Mouse (Mus musculus) stomach, embryonic 16.5 days (tissue): ENCODE measurements around the gene Zzef1. TPM values are rescaled to one million over a fixed set of nuclear protein-coding genes. Genes with fewer than 3 reads are reported as not detected.
A peak's percentile ranks its signal among the peaks of the same experiment; 100 is the strongest.

Experiments used
- ATAC-seq: fragments of 200-750 bp; cut with Nextera tagmentation; 2 replicates; pipeline ENCODE4 v1.8.0; 2017; ENCODE audit warnings: moderate number of reproducible peaks, moderate TSS enrichment; ENCODE audit not compliant: insufficient read depth, low FRiP score
- H3K27ac ChIP-seq: fragments of 300-500 bp; sonication (generic); 2 replicates; pipeline ENCODE4 v1.5.1; 2014; ENCODE audit warnings: low read length
- H3K27me3 ChIP-seq: fragments of 300-500 bp; sonication (generic); 2 replicates; pipeline ENCODE4 v1.6.1; 2014; ENCODE audit warnings: low read length, control low read depth, mixed read lengths; ENCODE audit not compliant: control insufficient read depth, insufficient read depth
- H3K36me3 ChIP-seq: fragments of 300-500 bp; sonication (generic); 2 replicates; pipeline ENCODE4 v1.6.1; 2014; ENCODE audit warnings: low read length; ENCODE audit not compliant: control insufficient read depth, insufficient read depth
- H3K4me1 ChIP-seq: fragments of 300-500 bp; sonication (generic); 2 replicates; pipeline ENCODE4 v1.6.1; 2014; ENCODE audit warnings: low read length, control low read depth, mixed read lengths; ENCODE audit not compliant: control insufficient read depth, insufficient read depth
- H3K4me2 ChIP-seq: fragments of 300-500 bp; sonication (generic); 2 replicates; pipeline ENCODE4 v1.6.1; 2014; ENCODE audit warnings: low read depth, low read length, mixed read lengths
- H3K4me3 ChIP-seq: fragments of 300-500 bp; sonication (generic); replicated peaks from 2 replicates; pipeline ENCODE4 v1.5.1; 2014; ENCODE audit warnings: mild to moderate bottlenecking, low read length
- H3K9ac ChIP-seq: fragments of 300-500 bp; sonication (generic); 2 replicates; pipeline ENCODE4 v1.6.1; 2014; ENCODE audit warnings: low read length
- H3K9me3 ChIP-seq: fragments of 300-500 bp; sonication (generic); replicated peaks from 2 replicates; pipeline ENCODE4 v1.6.1; 2016; ENCODE audit warnings: low read length, control low read depth; ENCODE audit not compliant: control insufficient read depth
- WGBS: fragments of 180-500 bp; shearing (Covaris S2); extraction: QIAGEN DNeasy Blood & Tissue Kit; methylation state at CpG from one replicate; pipeline ENCODE4 v1.1.7; 2014; 5-methylcytosine and 5-hydroxymethylcytosine counted together
- polyA plus RNA-seq: library from polyadenylated mRNA; unstranded; fragments of >200 nt; fragmentation: Nextera tagmentation; extraction: Ambion mirVana; gene quantifications from 2 replicates; pipeline ENCODE4 v1.2.1, GENCODE M21; 2015

The Zzef1 gene
- polyA plus RNA-seq, 1 experiment from 2014 or later: 9.5 TPM

DNA sequence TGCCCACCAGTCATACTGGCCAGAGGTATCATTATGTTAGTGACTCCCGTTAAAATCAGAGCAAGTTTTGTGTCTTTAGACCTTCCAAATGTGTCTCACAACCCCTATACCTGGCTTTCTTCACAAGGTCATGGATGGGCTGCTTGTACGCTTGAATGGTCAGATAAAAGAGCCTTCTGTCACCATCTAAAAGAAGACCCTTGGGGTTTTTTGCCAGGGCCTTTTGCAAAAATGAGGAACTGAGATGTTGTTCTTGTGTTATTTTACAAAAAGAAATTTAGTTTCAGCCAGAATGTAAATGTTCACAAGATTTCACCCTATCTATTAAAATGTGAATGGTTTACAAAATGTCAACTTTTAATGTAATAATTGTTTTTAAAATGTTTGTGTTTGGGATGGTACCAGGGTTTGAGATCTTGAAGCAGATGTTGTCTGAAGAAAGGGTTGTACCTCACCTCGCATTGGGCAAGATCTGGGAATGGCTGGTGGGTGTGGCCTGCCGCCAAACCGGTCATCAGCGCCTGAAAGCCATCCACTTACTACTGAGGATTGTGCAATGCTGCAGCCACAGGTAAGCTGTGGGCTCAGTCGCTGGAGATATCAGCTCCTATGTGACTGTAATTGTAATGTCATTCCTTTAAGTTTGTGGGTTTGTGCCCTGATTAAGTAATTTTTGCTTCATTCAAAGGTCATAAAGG lies 121.4 kb downstream of the Zzef1 start:
- Histone ChIP-seq H3K4me3 (no peak overlapping the region), H3K36me3 (peaks cover 20% of the 10 kb centered on the region), H3K9me3 (no peaks in the 10 kb centered on the region), H3K4me1 (no peaks in the 10 kb centered on the region), H3K4me2 (no peak overlapping the region), H3K9ac (no peak overlapping the region), H3K27me3 (no peaks in the 10 kb centered on the region), H3K27ac (no peak overlapping the region)
- WGBS: 74% methylated on average over 7 of the region's 7 CpGs
- peak; percentile 40; the same call in 1 of the 2 replicates for ATAC-seq

DNA sequence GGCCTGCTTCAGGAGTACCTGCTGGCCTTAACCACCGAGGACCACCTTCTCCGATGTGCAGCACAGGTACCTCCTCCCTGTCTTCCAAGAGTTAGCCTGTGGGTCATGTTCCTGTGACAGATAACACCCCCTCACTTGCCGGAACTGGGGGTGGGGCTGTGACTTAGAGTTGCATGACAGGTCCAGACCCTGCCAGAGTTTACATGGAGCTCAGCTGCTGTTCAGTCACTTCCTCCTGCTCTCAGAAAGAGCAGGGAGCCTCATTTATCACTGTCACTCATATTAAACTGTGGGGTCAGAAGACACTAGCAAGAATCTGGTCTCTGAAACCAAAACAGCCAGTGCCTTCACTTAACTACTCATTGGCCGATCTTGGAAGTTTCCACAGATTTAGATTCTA lies 127.1 kb downstream of the Zzef1 start:
- WGBS: 15% methylated on average over 4 of the region's 4 CpGs
- H3K27ac ChIP-seq: peak overlapping the region; percentile 34
- H3K36me3 ChIP-seq: peaks cover 6% of the 10 kb centered on the region
- H3K9me3 ChIP-seq: no peaks in the 10 kb centered on the region
- H3K9ac ChIP-seq: no peak overlapping the region
- no peaks in the 10 kb centered on the region for H3K27me3 ChIP-seq
- H3K4me3 ChIP-seq: no peak overlapping the region
- no peak overlapping the region for H3K4me2 ChIP-seq
- H3K4me1 ChIP-seq: peaks cover 17% of the 10 kb centered on the region
- peak; percentile 54; the same call in 1 of the 2 replicates for ATAC-seq

DNA sequence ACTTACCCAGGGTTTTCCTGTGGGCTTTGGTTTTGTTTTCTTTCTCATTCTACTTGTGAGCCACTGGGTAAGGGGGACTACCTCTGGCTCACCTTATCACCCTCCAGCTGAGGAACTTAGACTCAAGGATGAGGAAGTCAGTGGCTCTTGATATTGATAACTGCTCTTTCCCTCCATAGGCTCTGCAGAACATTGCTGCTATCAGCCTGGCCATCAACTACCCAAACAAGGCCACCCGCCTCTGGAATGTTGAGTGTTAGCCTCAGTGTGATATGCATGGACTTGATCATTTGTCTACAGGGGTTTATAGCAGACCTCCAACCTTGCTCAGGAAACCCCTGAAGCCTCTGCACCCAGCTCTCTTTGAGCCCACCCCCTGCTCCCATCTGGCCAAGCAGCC lies 128.4 kb downstream of the Zzef1 start:
- WGBS: 57% methylated on average over 1 of the region's 1 CpGs
- peak overlapping the region; percentile 69; the same call in 1 of the 2 replicates for H3K27ac ChIP-seq
- H3K4me2 ChIP-seq: no peak overlapping the region
- H3K9ac ChIP-seq: no peak overlapping the region
- no peak overlapping the region for H3K4me3 ChIP-seq
- H3K36me3 ChIP-seq: peaks cover 6% of the 10 kb centered on the region
- H3K9me3 ChIP-seq: no peaks in the 10 kb centered on the region
- H3K27me3 ChIP-seq: no peaks in the 10 kb centered on the region
- ATAC-seq: no peak; the same call in 1 of the 2 replicates
- H3K4me1 ChIP-seq: peaks cover 17% of the 10 kb centered on the region

DNA sequence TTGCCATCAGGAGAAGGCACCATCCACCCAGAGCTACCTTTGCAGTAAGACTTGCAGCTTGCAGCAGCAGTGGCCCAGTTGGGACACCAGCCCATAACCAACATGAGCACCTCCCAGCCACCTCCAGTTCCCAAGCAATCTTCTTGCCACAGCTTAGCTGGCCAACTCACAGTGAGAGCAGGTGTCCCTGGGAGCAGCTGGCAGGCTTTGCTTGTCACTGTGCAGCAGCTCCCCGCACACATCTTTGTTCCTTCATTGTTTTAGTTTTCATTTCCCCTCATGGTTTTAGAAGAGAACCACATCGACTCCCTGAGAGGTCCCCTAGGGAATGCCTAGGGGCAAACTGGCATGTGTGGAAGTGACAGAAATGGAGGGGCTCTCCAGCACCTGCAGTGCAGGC lies 129.0 kb downstream of the Zzef1 start:
- peaks cover 6% of the 10 kb centered on the region for H3K36me3 ChIP-seq
- H3K9ac ChIP-seq: peak overlapping the region; percentile 22; the same call in 1 of the 2 replicates
- ATAC-seq: no peak
- 0 out of 2 replicates have a peak overlapping the region, but pooled peaks have one; percentile 69 for H3K27ac ChIP-seq
- 42% methylated on average over 2 of the region's 2 CpGs for WGBS
- no peaks in the 10 kb centered on the region for H3K27me3 ChIP-seq
- no peak overlapping the region for H3K4me3 ChIP-seq
- H3K9me3 ChIP-seq: no peaks in the 10 kb centered on the region
- H3K4me1 ChIP-seq: peaks cover 17% of the 10 kb centered on the region
- H3K4me2 ChIP-seq: no peak overlapping the region

DNA sequence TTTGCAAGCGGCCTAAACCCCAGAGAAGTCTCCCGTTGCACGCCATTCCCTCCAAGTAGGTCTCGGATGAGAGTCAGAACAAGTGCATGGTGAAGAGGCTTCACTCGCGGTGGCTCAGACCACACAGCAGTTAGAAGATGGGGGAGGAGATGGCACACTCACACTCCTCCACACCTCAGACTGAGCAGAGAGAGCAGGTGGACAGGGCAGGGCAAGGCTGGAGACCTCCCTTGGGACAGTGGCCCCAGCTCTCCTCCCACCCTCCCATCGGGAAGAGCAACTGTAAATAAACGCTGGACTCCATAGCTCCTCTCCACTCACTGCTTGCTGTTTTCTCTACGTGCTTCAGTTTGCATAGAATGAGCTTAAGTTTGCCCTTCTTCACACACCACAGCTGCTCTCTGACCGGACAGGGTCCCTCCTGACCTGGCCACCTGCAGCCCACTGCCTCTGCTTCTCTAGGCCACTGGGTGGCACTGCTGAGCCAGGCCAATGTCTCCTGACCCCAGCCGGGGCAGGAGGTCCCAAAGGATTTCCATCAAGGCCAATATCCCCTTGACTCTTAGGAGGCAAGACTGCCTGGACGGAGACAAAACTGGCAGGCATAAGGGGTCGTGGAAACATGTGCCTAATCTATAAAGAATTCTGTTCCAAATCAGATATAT lies 130.3 kb downstream of the Zzef1 start:
- WGBS: 49% methylated on average over 13 of the region's 13 CpGs
- Histone ChIP-seq H3K9ac (no peak overlapping the region), H3K27ac (no peak overlapping the region), H3K27me3 (no peaks in the 10 kb centered on the region), H3K4me1 (peaks cover 17% of the 10 kb centered on the region), H3K4me3 (no peak overlapping the region), H3K36me3 (peaks cover 6% of the 10 kb centered on the region; the same call in 1 of the 2 replicates), H3K9me3 (no peaks in the 10 kb centered on the region), H3K4me2 (no peak overlapping the region)
- ATAC-seq: peak; percentile 31; the same call in 1 of the 2 replicates

DNA sequence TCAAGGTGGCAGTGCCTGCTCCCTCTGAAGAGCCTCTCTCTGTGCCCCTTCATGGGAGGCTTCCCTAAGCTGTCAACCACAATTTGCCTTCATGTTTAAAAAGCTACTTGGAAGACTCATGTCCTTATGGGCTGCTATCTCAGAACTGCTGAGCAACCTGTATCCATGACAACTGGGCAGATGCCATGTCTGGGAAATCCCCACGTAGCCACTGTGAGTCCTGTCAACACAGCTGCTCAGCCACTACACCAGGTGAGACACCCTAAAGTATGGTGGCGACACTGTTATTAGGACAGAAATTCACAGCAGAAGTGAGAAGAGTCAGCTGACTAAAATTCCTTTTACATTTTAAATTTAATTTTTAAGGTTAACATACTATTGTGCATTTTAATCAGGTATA lies 132.5 kb downstream of the Zzef1 start:
- H3K27me3 ChIP-seq: no peaks in the 10 kb centered on the region
- no peak overlapping the region for H3K4me3 ChIP-seq
- H3K36me3 ChIP-seq: peaks cover 6% of the 10 kb centered on the region; the same call in 1 of the 2 replicates
- no peak overlapping the region for H3K9ac ChIP-seq
- H3K4me2 ChIP-seq: no peak overlapping the region
- H3K9me3 ChIP-seq: no peaks in the 10 kb centered on the region
- ATAC-seq: no peak
- WGBS: 61% methylated on average over 2 of the region's 2 CpGs
- H3K4me1 ChIP-seq: peaks cover 13% of the 10 kb centered on the region
- no peak overlapping the region for H3K27ac ChIP-seq

DNA sequence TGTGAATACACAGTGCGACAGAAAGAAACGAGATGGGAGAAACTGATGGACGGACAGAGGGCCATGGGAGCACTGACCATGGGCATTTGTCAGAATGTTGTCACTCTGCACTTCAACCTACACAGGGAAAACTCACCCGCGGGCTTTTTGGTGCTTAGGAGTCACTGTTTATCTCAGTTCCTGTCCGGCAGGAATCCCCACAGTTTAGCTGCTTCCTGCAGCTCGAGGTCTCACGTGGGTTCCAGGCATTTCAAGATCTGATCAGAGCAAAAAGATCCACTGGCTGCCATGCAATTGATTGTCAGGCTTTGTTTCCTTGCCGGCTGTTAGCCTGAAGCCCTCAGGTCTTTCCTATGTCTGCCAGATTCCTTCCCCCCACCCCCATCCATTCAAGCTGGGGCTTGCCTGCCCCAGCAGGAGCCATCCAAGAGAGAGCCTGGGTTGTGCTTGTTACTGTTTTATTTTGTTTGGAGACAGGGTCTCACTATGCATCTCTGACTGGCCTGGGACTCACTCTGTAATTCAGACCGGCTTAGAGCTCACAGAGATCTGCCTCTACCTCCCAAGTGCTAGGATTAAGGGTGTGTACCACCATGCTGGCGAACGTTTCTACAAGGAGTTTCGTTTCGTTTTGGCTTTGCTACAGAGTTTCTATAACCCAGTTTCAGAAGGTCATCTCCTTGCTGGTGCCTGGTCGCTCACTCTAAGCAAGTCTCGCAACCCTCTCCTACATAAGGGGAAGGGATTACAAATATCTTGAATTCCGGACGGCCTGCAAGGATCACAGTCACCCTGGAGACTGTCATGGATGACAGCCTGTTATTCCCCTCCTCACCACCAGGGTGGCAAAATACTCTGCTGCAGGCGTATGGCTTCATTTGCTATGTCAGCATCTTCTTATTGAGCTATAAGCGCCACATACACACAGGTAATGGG lies 144.4 kb downstream of the Zzef1 start:
- peak overlapping the region; percentile 44 for H3K4me2 ChIP-seq
- H3K9ac ChIP-seq: peak overlapping the region; percentile 55
- H3K9me3 ChIP-seq: no peaks in the 10 kb centered on the region
- peak; percentile 35; the same call in 1 of the 2 replicates for ATAC-seq
- peak overlapping the region; percentile 21; the same call in 1 of the 2 replicates for H3K27ac ChIP-seq
- no peaks in the 10 kb centered on the region for H3K27me3 ChIP-seq
- WGBS: 32% methylated on average over 20 of the region's 20 CpGs
- H3K4me3 ChIP-seq: peak overlapping the region; percentile 43
- peaks cover 16% of the 10 kb centered on the region for H3K4me1 ChIP-seq
- no peaks in the 10 kb centered on the region for H3K36me3 ChIP-seq

DNA sequence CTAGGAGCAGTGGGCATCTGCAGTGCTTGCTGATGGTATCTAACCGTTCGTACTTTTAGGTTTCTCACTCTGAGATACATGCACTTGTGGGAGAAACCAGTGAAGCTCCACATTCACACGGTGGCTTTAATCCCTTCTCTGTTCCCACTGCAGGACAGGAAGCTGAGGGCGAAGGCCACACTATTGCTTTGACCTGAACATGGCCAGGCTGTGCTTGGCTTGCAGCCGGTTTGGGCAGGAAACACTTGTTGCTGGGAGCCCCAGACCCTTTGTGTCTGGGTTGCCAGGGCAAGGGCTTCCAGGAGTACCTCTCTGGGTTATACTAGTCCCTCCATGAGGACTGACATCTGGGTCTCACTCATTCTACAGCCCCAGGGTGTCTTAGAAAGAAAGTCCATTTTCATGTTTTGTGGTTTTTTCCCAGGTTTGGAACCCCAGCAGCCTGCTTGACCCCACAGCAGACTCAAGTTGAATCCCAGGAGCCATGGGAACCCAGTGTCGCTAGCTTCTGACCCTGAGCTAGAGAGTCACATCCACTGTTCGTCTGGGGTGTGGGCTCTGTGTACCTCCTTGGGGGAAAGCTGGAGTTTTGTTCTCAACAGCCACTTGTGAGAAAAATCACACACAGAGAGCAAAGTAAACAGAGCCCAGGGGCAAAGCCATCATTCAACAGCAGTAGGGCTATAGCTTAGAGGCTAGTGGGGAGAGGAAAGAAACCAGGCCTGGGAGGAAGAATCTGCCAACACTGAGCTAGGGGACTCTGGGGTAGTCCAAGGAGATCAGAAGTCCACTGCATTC lies 149.2 kb downstream of the Zzef1 start:
- Histone ChIP-seq H3K4me2 (no peak overlapping the region), H3K27ac (peak overlapping the region; percentile 69), H3K36me3 (no peaks in the 10 kb centered on the region), H3K27me3 (no peaks in the 10 kb centered on the region), H3K4me3 (no peak overlapping the region), H3K9ac (peak overlapping the region; percentile 38; the same call in 1 of the 2 replicates), H3K9me3 (no peaks in the 10 kb centered on the region), H3K4me1 (peaks cover 28% of the 10 kb centered on the region)
- no peak for ATAC-seq
- WGBS: 39% methylated on average over 7 of the region's 7 CpGs
